Mouse (Mus musculus) ovary, postnatal 10 days (tissue): ENCODE measurements at regions not wholly inside any gene's neighbourhood (a gene's known extent, or its start where the extent isn't known, plus 50 kb on each side); places are given as distances from the start of the nearest gene placed in this dataset.

ENCODE experiments used
- DNase-seq: peaks from one replicate; pipeline ENCODE4 v3.0.0; 2022; ENCODE audit warnings: low spot score

GRCm38 (mm10) chr9:115680703-115681576 lies 228.3 kb upstream of the Gadl1 start:
- no peak for DNase-seq

GRCm38 (mm10) chr9:115681841-115682240 lies 227.4 kb upstream of the Gadl1 start:
- DNase-seq = no peak

- no peak for DNase-seq
These were observed 225.3 kb upstream of the Gadl1 start for GRCm38 (mm10) chr9:115683951-115684350.

- DNase-seq = no peak
These were observed 222.7 kb upstream of the Gadl1 start for GRCm38 (mm10) chr9:115686605-115687004.

- no peak for DNase-seq
These were observed 216.4 kb upstream of the Gadl1 start for GRCm38 (mm10) chr9:115692837-115693236.

- DNase-seq = no peak
These were observed 205.5 kb upstream of the Gadl1 start for GRCm38 (mm10) chr9:115703791-115704190.

DNA sequence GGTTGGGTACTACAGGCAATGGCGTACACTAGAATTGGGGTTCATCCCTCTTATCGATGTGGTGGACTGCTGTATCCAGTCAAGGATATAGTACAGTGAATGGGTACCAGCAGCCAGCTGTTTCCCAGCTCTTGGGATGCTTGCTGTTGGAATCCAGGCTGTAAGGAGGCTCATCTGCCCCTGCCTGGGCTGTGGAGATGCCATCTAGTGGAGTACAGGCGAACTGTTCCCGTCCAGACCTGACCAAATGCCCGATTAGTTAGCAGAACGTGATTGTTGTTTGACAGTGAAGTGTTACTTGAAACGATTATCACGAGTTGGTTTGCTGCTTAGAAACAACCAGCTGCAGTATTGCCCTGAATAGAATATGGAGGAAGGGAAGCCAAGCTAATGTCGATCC lies 205.0 kb upstream of the Gadl1 start:
- DNase-seq = peak; percentile 9

DNA sequence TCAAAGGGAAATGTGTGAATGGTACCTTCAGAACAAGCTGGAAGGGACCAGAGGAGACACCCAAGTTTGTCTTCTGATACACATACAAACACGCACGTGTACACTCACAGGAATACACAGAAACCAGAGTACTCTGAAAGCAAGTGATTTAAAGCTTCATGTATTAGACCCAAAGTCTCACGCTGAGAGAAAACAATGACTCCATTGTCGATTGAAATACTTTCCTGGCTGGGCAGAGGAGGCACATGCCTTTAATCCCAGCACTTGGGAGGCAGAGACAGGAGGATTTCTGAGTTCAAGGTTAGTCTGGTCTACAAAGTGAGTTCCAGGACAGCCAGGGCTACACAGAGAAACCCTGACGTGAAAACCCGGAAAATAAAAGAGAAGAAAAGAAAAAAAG lies 203.5 kb upstream of the Gadl1 start:
- DNase-seq = no peak

DNA sequence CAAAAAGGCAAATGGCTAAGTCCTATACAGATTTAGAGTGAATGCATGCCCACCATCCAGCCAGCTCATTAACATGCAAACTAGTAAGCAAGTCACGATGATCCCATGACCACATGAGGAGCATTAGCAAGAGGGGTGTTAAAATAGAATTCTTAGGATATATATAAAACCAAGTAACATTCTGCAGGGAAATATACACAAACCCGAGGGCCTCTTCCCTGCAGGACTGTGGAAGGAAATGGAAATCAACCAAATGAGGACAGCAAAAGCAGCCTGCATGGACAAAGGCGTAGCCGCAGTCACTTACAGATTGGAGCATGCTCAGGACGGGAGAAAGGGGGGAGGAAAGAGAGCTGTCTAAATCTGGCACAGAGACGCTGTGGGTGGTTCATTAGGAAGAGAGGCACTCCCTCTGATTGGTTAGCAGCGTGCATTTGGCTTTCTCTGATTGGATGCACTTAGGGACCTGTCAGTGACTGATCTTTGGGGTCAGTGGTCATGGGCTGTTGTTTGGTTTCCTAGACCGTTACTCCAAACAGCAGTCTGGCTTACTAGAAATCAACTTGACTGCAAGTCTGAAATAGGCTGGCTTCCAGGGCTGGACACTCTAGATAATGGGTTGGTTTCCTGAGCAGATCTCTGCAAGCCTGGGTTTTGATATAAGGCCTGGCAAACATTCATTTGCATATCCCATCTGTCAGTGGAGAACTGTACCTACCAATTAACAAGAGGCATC lies 200.9 kb upstream of the Gadl1 start:
- no peak for DNase-seq

DNA sequence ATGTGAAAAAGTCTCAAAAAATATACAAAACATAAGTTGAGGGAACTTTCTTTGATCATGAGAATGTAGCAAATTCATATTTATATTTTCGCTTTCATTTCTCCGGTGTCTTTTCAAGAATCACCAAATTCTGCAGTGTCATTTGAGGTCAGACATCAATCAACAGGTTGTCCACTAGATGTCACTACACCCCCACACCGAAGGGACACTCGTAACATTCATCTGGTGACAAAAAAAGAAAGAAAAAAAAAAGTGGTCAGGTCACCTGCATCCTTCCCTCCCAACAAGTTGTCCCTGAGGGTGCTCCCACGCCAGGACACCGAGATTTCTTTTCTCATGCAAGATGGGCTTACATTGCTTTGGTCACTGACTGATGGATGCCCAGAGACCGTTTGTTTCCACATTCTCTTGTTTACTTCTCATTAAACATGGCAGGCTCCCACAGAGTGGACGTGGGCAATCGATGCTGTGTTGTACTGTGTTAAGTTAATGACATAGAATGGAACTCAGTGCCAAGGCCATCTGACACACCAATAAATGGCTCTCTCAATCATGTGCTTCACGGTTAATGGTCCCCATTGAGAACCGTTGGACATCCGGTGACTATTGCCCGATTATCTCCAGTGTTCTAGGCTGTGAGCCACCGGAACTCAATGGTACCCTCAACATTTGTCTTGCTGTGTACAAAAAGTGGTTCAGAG lies 199.1 kb upstream of the Gadl1 start:
- DNase-seq = no peak

DNA sequence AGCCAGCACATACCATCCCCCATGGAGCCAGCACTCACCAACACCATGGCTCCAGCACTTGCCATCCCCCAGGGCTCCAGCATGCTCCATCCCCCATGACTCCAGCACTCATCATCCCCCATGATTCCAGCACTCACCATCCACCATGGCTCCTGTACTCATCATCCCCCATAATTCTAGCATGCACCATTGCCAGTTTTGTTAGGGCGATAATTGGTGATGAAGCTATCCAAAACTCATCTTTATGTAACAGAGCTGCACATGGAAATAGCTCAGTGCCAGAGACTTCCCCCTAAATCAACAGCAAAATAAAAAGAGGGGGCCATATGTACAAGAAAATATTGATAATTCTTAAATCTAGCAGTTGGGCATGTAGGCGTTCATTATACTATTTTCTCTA lies 188.9 kb upstream of the Gadl1 start:
- DNase-seq = no peak

GRCm38 (mm10) chr9:115720841-115721240 lies 188.4 kb upstream of the Gadl1 start:
- DNase-seq = no peak

- DNase-seq = no peak
These were observed 185.2 kb upstream of the Gadl1 start for GRCm38 (mm10) chr9:115724063-115724462.

DNA sequence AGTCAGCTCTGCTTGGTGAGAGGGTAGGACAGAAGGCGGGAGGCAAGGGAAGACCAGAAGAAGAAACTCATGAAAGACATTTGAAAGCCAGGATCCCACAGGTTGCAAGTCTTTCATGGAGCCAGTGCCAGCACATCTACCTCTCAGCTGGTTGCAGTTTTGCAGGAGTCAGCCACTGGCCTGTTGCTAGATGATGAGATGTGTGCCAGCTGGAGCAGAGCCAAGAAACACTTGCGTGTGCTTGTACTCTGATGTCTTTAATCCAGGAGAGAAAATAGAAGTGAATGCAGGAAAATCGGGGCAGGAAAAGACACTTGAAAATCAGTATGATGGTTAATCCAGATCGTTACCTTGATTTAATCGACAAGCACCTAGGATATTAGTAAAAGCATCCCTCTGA lies 181.9 kb upstream of the Gadl1 start:
- DNase-seq = no peak

- DNase-seq = no peak
These were observed 177.7 kb upstream of the Gadl1 start for GRCm38 (mm10) chr9:115731557-115731956.

DNA sequence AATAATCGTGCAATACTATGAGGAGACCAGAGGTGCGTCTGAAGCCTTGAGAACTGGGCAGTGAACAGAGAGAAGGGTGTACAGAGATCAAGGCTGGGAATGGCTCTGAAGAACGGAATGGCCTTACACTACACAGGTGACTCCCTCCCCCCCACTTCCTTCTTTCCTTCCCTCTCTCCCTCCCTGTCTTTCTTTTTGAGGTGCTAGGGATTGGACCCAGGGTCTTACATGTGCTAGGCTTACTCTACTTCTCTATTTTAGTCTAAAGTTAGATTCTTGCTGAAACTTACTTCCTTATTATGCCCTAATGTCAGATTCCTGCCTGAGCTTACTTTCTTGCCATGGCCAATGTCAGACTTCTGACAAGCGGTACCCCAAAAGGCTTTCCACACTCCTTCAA lies 176.2 kb upstream of the Gadl1 start:
- DNase-seq = no peak

DNA sequence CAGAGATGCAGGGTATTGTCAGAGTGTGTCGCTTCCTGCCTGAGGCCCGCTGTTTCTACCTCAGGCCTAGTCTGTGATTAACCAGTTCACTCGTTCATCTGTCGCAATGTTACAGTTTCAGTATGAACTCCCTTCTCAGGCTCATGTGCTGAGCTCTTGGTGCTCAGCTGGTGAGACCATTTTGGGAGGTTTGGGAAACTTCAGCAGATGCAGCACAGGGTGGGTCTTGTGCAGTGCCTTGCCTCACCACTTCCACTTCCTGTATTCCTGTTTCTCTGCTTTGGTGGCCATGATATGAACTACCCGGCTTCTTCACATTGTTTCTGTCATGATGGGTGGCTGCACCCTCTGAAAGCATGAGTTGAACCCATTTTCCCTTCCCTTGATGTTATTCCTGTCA lies 169.3 kb upstream of the Gadl1 start:
- no peak for DNase-seq

DNA sequence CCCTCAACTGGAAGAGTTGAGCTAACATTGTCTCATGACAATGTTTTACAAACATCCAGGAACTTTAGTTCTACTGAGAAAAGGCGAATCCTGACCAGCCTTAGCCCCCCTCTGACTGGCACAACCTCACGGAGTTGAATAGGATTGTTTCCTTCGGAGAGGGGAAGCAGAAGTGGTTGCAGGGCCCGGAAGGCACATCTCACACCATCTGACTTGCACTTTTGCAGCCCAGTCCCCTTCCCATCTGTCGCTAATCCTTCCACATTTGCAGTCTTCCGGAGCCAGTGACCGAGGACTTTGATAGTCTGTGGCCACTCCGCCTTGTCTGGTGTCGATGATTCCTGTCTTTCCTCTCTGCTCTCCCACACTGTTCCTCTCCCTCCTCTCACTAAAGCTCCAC lies 162.8 kb upstream of the Gadl1 start:
- no peak for DNase-seq

DNA sequence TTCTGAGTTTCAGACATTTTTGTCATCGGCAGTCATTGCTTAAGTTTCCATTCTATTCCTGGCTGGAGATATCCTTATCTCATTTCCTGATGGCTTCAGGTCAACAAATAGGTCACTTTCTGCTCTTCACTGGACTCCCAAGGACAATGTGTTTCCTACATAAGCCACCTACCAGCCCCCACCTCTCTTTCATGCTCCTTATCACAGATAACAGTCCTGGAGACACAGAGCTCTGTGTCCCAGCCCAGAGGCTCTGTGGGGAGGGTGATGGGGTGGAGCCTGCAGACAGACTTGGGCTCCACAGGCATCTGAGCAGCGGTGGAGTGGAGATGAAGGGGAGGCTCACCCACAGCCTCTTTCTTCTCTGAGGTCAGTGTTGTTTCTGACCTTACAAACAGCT lies 148.8 kb upstream of the Gadl1 start:
- no peak for DNase-seq

- no peak for DNase-seq
These were observed 145.1 kb upstream of the Gadl1 start for GRCm38 (mm10) chr9:115764136-115764535.

- no peak for DNase-seq
These were observed 142.8 kb upstream of the Gadl1 start for GRCm38 (mm10) chr9:115766471-115766870.

GRCm38 (mm10) chr9:115775112-115775511 lies 134.1 kb upstream of the Gadl1 start:
- no peak for DNase-seq

- no peak for DNase-seq
These were observed 133.4 kb upstream of the Gadl1 start for GRCm38 (mm10) chr9:115775858-115776257.
